ENCODE assay signal across 42 mouse cellular contexts in the genomic region with DNA sequence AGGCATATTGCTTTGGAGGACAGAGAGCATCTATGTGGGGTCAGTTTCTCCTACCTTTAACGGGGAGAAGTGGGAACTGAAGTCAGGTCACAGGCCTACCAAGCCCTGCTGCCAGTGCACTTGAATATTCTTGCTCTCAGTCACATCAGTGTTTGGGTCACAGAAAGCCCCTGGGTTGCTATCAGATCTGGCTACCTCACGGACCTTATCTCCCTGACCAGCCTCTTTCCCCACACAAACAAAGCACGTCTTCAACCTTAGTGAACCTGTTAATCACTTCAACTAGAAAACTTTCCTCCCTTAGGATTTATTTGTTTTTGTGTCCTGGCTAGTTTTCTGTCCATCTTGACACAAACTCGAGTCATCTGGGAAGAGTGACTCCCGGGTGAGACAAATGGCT. TPM values are rescaled to one million over a fixed set of nuclear protein-coding genes. Genes with fewer than 3 reads are reported as not detected.
"Had no signal": no experiment of that assay in that cellular context is flagged by ENCODE, and none has a peak within 500 bp of the region (broad histone marks: within the 10 kb centered on the region; RNA-seq: fewer than 3 reads in every experiment).

No protein-coding gene starts in this region.

- H3K4me1 ChIP-seq: lung, embryonic 15.5 days; midbrain, embryonic 12.5 days; midbrain, embryonic 13.5 days; midbrain, embryonic 15.5 days; neural tube, embryonic 12.5 days had no signal

- H3K9me3 ChIP-seq: limb, embryonic 10.5 days; limb, embryonic 12.5 days; limb, embryonic 13.5 days; limb, embryonic 15.5 days; liver, embryonic 12.5 days; liver, embryonic 13.5 days; liver, embryonic 15.5 days; lung, embryonic 15.5 days; megakaryocyte, embryonic 14.5 days; midbrain, embryonic 10.5 days; midbrain, embryonic 12.5 days; midbrain, embryonic 13.5 days; midbrain, embryonic 15.5 days; neural tube, embryonic 12.5 days had no signal

- H3K4me3 ChIP-seq: left cerebral cortex, adult 2 months; limb, embryonic 10.5 days; limb, embryonic 12.5 days; limb, embryonic 13.5 days; limb, embryonic 15.5 days; liver, embryonic 12.5 days; liver, embryonic 13.5 days; liver, embryonic 15.5 days; lung, embryonic 15.5 days; megakaryocyte, embryonic 14.5 days; midbrain, embryonic 10.5 days; midbrain, embryonic 12.5 days; midbrain, embryonic 13.5 days; midbrain, embryonic 15.5 days; myocyte; neural tube, embryonic 12.5 days had no signal

- H3K9ac ChIP-seq: limb, embryonic 12.5 days; limb, embryonic 13.5 days; limb, embryonic 15.5 days; liver, embryonic 12.5 days; liver, embryonic 13.5 days; liver, embryonic 14.5 days; liver, embryonic 15.5 days; liver, postnatal 0 days; lung, embryonic 14.5 days; lung, embryonic 15.5 days; midbrain, embryonic 12.5 days; midbrain, embryonic 13.5 days; midbrain, embryonic 15.5 days; neural tube, embryonic 12.5 days had no signal

- H3K27me3 ChIP-seq: limb, embryonic 12.5 days; limb, embryonic 13.5 days; limb, embryonic 15.5 days; liver, embryonic 12.5 days; liver, embryonic 13.5 days; liver, embryonic 15.5 days; lung, embryonic 15.5 days; megakaryocyte, embryonic 14.5 days; midbrain, embryonic 12.5 days; midbrain, embryonic 13.5 days; midbrain, embryonic 15.5 days; neural tube, embryonic 12.5 days had no signal

- DNase-seq: left cerebral cortex, postnatal 4 days; liver; liver, embryonic 13.5 days; liver, postnatal 0 days; lung, adult 18-20 months; lung, adult 2 months; lung, embryonic 14.5 days; lung, postnatal 10 days; lung, postnatal 14 days; lung, postnatal 36 days; lung, postnatal 4 days; midbrain, embryonic 14.5 days had no signal

- ATAC-seq: liver, embryonic 12.5 days; liver, postnatal 0 days; lung, postnatal 0 days; midbrain, embryonic 13.5 days; midbrain, embryonic 15.5 days had no signal

- H3K36me3 ChIP-seq: liver, embryonic 13.5 days; liver, embryonic 15.5 days; midbrain, embryonic 15.5 days had no signal

- H3K4me2 ChIP-seq: limb, embryonic 12.5 days; limb, embryonic 13.5 days; limb, embryonic 15.5 days; liver, embryonic 11.5 days; liver, embryonic 12.5 days; liver, embryonic 13.5 days; liver, embryonic 15.5 days; lung, embryonic 14.5 days; lung, embryonic 15.5 days; midbrain, embryonic 12.5 days; midbrain, embryonic 13.5 days; midbrain, embryonic 15.5 days; neural tube, embryonic 12.5 days had no signal

- H3K27ac ChIP-seq: left cerebral cortex, adult 2 months; limb, embryonic 10.5 days; limb, embryonic 12.5 days; limb, embryonic 13.5 days; limb, embryonic 15.5 days; liver, embryonic 12.5 days; liver, embryonic 13.5 days; liver, embryonic 14.5 days; liver, embryonic 15.5 days; lung, embryonic 15.5 days; macrophage; midbrain, embryonic 10.5 days; midbrain, embryonic 12.5 days; midbrain, embryonic 13.5 days; midbrain, embryonic 15.5 days; neural tube, embryonic 12.5 days had no signal

RNA-seq across cellular contexts. Expression of a gene that starts 15.7 kb away (rescaled TPM):
- total RNA-seq: left cerebral cortex, adult 2 months; left cerebral cortex, postnatal 14 days; left cerebral cortex, postnatal 25 days; left cerebral cortex, postnatal 36 days; left cerebral cortex, postnatal 4 days; liver, adult 2 months; megakaryocyte-erythroid progenitor cell, adult 5-6 weeks; midbrain, postnatal 0 days; monocyte, adult 5-6 weeks had no signal
- polyA plus RNA-seq: limb, embryonic 12.5 days; limb, embryonic 13.5 days; limb, embryonic 14.5 days; liver, adult 2 months; liver, embryonic 11.5 days; liver, embryonic 12.5 days; liver, embryonic 13.5 days; liver, embryonic 14.5 days; liver, embryonic 15.5 days; liver, embryonic 16.5 days; liver, postnatal 0 days; lung, adult 2 months; lung, embryonic 14.5 days; lung, embryonic 15.5 days; lung, embryonic 16.5 days; lung, postnatal 0 days; macrophage; midbrain, embryonic 10.5 days; midbrain, embryonic 13.5 days; midbrain, embryonic 14.5 days; midbrain, postnatal 0 days; myocyte; neural tube, embryonic 11.5 days; neural tube, embryonic 12.5 days had no signal
